Mouse (Mus musculus): ENCODE results near the gene Fnbp1. TPM values are rescaled to one million over a fixed set of nuclear protein-coding genes. Genes with fewer than 3 reads are reported as not detected.

Fnbp1 gene
- polyA plus RNA-seq, 1 experiment: 46.3 TPM

- TF ChIP-seq CTCF (IDR thresholded peaks at IDR 0.05; ENCODE audit: borderline replicate concordance, extremely low read depth, insufficient read depth, insufficient read length): no peak
- TF ChIP-seq POLR2A (IDR thresholded peaks at IDR 0.05; ENCODE audit: borderline replicate concordance, extremely low read depth, insufficient read depth, insufficient read length, poor library complexity, severe bottlenecking): no peak
- no peak for DNase-seq (ENCODE audit: low read depth)
These were observed 7.8 kb downstream of the Fnbp1 start for GRCm38 (mm10) chr2:31133981-31134380.

- TF ChIP-seq POLR2A (IDR thresholded peaks at IDR 0.05; ENCODE audit: borderline replicate concordance, extremely low read depth, insufficient read depth, insufficient read length, poor library complexity, severe bottlenecking): no peak
- TF ChIP-seq CTCF (IDR thresholded peaks at IDR 0.05; ENCODE audit: borderline replicate concordance, extremely low read depth, insufficient read depth, insufficient read length): no peak
- no peak for DNase-seq (ENCODE audit: low read depth)
These were observed 9.1 kb downstream of the Fnbp1 start for GRCm38 (mm10) chr2:31132682-31133081.

- no peak for TF ChIP-seq POLR2A (IDR thresholded peaks at IDR 0.05; ENCODE audit: borderline replicate concordance, extremely low read depth, insufficient read depth, insufficient read length, poor library complexity, severe bottlenecking)
- no peak for DNase-seq (ENCODE audit: low read depth)
These were observed 11.0 kb downstream of the Fnbp1 start for GRCm38 (mm10) chr2:31130815-31131299.

- DNase-seq (ENCODE audit: low read depth): no peak
- TF ChIP-seq CTCF (IDR thresholded peaks at IDR 0.05; ENCODE audit: borderline replicate concordance, extremely low read depth, insufficient read depth, insufficient read length) (no peak), POLR2A (IDR thresholded peaks at IDR 0.05; ENCODE audit: borderline replicate concordance, extremely low read depth, insufficient read depth, insufficient read length, poor library complexity, severe bottlenecking) (no peak)
These were observed 11.9 kb downstream of the Fnbp1 start for GRCm38 (mm10) chr2:31129742-31130518.

- TF ChIP-seq CTCF (IDR thresholded peaks at IDR 0.05; ENCODE audit: borderline replicate concordance, extremely low read depth, insufficient read depth, insufficient read length): no peak
- TF ChIP-seq POLR2A (IDR thresholded peaks at IDR 0.05; ENCODE audit: borderline replicate concordance, extremely low read depth, insufficient read depth, insufficient read length, poor library complexity, severe bottlenecking): no peak
- no peak for DNase-seq (ENCODE audit: low read depth)
These were observed 13.9 kb downstream of the Fnbp1 start for GRCm38 (mm10) chr2:31127899-31128298.

- TF ChIP-seq POLR2A (IDR thresholded peaks at IDR 0.05; ENCODE audit: borderline replicate concordance, extremely low read depth, insufficient read depth, insufficient read length, poor library complexity, severe bottlenecking) (no peak), CTCF (IDR thresholded peaks at IDR 0.05; ENCODE audit: borderline replicate concordance, extremely low read depth, insufficient read depth, insufficient read length) (no peak)
- no peak for DNase-seq (ENCODE audit: low read depth)
These were observed 14.6 kb downstream of the Fnbp1 start for GRCm38 (mm10) chr2:31127219-31127618.

GRCm38 (mm10) chr2:31126048-31126447, 15.8 kb downstream of the Fnbp1 start:
- DNase-seq (ENCODE audit: low read depth): no peak
- no peak for TF ChIP-seq CTCF (IDR thresholded peaks at IDR 0.05; ENCODE audit: borderline replicate concordance, extremely low read depth, insufficient read depth, insufficient read length)
- no peak for TF ChIP-seq POLR2A (IDR thresholded peaks at IDR 0.05; ENCODE audit: borderline replicate concordance, extremely low read depth, insufficient read depth, insufficient read length, poor library complexity, severe bottlenecking)

- DNase-seq (ENCODE audit: low read depth): no peak
- no peak for TF ChIP-seq CTCF (IDR thresholded peaks at IDR 0.05; ENCODE audit: borderline replicate concordance, extremely low read depth, insufficient read depth, insufficient read length)
- no peak for TF ChIP-seq POLR2A (IDR thresholded peaks at IDR 0.05; ENCODE audit: borderline replicate concordance, extremely low read depth, insufficient read depth, insufficient read length, poor library complexity, severe bottlenecking)
These were observed 16.7 kb downstream of the Fnbp1 start for GRCm38 (mm10) chr2:31125156-31125555.

- no peak for DNase-seq (ENCODE audit: low read depth)
- TF ChIP-seq POLR2A (IDR thresholded peaks at IDR 0.05; ENCODE audit: borderline replicate concordance, extremely low read depth, insufficient read depth, insufficient read length, poor library complexity, severe bottlenecking) (no peak), CTCF (IDR thresholded peaks at IDR 0.05; ENCODE audit: borderline replicate concordance, extremely low read depth, insufficient read depth, insufficient read length) (no peak)
These were observed 17.1 kb downstream of the Fnbp1 start for GRCm38 (mm10) chr2:31124694-31125093.

- TF ChIP-seq CTCF (IDR thresholded peaks at IDR 0.05; ENCODE audit: borderline replicate concordance, extremely low read depth, insufficient read depth, insufficient read length) (no peak), POLR2A (IDR thresholded peaks at IDR 0.05; ENCODE audit: borderline replicate concordance, extremely low read depth, insufficient read depth, insufficient read length, poor library complexity, severe bottlenecking) (no peak)
- DNase-seq (ENCODE audit: low read depth): no peak
These were observed 18.3 kb downstream of the Fnbp1 start for GRCm38 (mm10) chr2:31123493-31123892.

- no peak for DNase-seq (ENCODE audit: low read depth)
- TF ChIP-seq CTCF (IDR thresholded peaks at IDR 0.05; ENCODE audit: borderline replicate concordance, extremely low read depth, insufficient read depth, insufficient read length) (no peak), POLR2A (IDR thresholded peaks at IDR 0.05; ENCODE audit: borderline replicate concordance, extremely low read depth, insufficient read depth, insufficient read length, poor library complexity, severe bottlenecking) (no peak)
These were observed 19.0 kb downstream of the Fnbp1 start for GRCm38 (mm10) chr2:31122806-31123205.

- no peak for DNase-seq (ENCODE audit: low read depth)
- TF ChIP-seq CTCF (IDR thresholded peaks at IDR 0.05; ENCODE audit: borderline replicate concordance, extremely low read depth, insufficient read depth, insufficient read length) (no peak), POLR2A (IDR thresholded peaks at IDR 0.05; ENCODE audit: borderline replicate concordance, extremely low read depth, insufficient read depth, insufficient read length, poor library complexity, severe bottlenecking) (no peak)
These were observed 20.6 kb downstream of the Fnbp1 start for GRCm38 (mm10) chr2:31121131-31121693.

Measured in brain, embryonic 14.5 days (tissue).